Mouse (Mus musculus): ENCODE results near the gene Tmem240. TPM values are rescaled to one million over a fixed set of nuclear protein-coding genes. Genes with fewer than 3 reads are reported as not detected.
A peak's percentile ranks its signal among the peaks of the same experiment; 100 is the strongest.

Tmem240 gene
- polyA plus RNA-seq, 1 experiment from 2014 or later, result 1.1 TPM

DNA sequence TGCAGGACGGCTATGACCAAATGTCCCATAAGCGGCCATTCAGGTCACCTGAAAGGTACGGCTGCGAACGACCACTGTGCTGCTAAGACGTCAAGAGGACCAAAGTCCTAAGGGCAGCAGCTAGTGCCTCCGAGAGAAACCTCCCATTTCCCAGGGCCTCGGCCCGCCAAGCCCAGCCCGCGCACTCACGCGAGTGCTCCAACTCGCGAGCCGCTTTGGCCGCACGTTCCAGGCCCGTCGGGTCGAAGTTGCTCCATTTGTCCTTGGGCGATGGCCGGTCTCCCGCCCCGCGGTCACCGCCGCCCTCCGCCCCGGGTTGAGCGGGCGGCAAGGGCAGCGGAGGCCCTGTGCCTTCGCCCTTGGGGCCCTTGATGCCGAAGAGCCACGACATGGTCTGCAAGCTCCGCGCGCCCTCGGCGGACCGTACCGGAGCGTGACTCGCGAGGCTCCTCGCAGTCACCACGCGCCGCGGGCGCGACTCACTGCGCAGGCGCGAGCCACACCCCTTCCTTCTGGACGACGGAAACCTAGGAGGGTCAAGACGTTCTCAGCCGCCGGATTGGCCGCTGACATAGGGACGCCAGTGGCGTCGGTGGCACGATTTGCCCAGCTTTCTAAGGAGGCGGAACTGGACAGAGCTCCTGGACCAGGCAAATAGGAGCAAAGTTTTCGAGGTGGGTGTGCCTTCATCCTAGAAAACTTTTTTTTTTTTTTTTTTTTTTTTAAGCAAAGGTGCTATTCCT is 26.2 kb downstream of the Tmem240 start, which contains the start of gene Atad3a:
TSS of gene Atad3a (minus strand) at position 481 of the 743 bp plus-strand sequence.
- Histone ChIP-seq H3K27ac (peak within 1 kb of the TSS; percentile 29; the same call in 1 of the 2 replicates), H3K4me2 (replicated peaks) (peak within 1 kb of the TSS; percentile 98), H3K9me3 (no peaks in the 10 kb centered on the region), H3K27me3 (no peaks in the 10 kb centered on the region), H3K36me3 (peaks cover 24% of the 10 kb centered on the region), H3K4me3 (peak within 1 kb of the TSS; percentile 91), H3K9ac (peak within 1 kb of the TSS; percentile 90), H3K4me1 (peaks cover 28% of the 10 kb centered on the region)
- 1% methylated on average over 68 of the region's 68 CpGs for WGBS
- ATAC-seq (ENCODE audit: low FRiP score, low read depth), result peak; percentile 96

DNA sequence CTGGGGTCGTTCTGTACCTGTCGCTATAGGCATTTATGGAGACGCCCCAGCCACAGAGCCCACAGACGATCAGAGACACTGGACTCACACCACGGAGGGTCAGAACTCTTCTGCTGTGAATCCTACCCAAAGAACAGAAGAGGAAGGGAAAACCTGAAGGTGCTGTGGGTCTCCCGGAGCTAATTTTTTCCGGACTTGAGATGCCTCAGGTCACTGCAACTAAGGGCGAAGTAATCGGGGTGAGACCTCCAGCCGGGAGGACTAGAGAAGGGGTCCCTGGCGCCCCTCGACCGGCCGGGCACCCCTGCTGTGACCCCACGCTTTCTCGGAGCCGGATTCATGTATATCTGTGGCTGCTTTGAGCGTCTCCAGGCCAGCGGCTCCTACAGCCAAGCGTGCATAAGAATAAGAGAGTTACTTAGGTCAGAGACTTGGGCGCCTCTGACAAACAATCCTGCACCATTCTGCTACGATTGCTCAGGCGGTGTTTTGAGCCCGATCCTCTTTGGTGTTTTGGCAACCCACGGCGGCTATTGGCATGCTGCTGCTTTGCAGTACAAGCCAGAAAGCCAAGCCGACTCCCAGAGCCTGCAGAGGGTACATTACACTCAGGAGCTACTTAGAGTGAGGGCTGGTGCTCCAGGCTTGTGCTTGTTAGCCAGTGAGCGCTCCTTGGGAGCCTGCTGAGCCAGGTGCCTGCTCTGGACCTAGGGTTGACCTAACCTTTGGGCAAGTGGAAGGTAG is 26.9 kb downstream of the Tmem240 start:
- Histone ChIP-seq H3K27ac (peak overlapping the region; percentile 29; the same call in 1 of the 2 replicates), H3K36me3 (peaks cover 16% of the 10 kb centered on the region), H3K9ac (peak overlapping the region; percentile 90), H3K4me2 (replicated peaks) (peak overlapping the region; percentile 98), H3K4me3 (peak overlapping the region; percentile 91), H3K27me3 (no peaks in the 10 kb centered on the region), H3K4me1 (peaks cover 28% of the 10 kb centered on the region), H3K9me3 (no peaks in the 10 kb centered on the region)
- 3% methylated on average over 28 of the region's 28 CpGs for WGBS
- ATAC-seq (ENCODE audit: low FRiP score, low read depth), result peak; percentile 11; the same call in 1 of the 2 replicates

- WGBS, result 88% methylated on average over 3 of the region's 3 CpGs
- H3K27me3 ChIP-seq, result no peaks in the 10 kb centered on the region
- peak overlapping the region; percentile 98 for H3K4me2 ChIP-seq (replicated peaks)
- H3K4me3 ChIP-seq, result no peak overlapping the region
- H3K9me3 ChIP-seq, result no peaks in the 10 kb centered on the region
- H3K36me3 ChIP-seq, result peaks cover 8% of the 10 kb centered on the region
- no peak overlapping the region for H3K9ac ChIP-seq
- H3K27ac ChIP-seq, result no peak overlapping the region
- ATAC-seq (ENCODE audit: low FRiP score, low read depth), result no peak
- peaks cover 28% of the 10 kb centered on the region for H3K4me1 ChIP-seq
These were observed 27.8 kb downstream of the Tmem240 start for GRCm38 (mm10) chr4:155762357-155762756.

DNA sequence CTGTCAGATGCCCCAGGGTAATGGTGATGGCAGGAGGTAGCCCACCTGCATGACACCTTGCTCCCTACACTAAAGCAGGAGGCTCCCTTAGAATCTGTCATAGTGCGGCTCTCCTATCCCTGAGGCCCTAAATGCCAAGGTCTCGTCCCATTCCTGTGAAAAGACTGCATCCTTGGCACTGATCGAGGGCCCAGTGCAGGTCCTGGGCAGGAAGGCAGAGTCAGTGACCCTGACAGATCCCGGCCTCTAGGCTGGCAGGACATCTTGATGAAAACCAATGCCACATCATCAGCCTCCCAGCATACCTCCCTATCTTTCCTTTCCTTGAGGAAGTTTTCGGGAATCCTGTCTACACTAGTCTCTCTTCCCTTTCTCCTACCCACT is 34.9 kb downstream of the Tmem240 start:
- Histone ChIP-seq H3K4me2 (replicated peaks) (peak overlapping the region; percentile 79), H3K4me3 (peak overlapping the region; percentile 58), H3K36me3 (no peaks in the 10 kb centered on the region), H3K4me1 (peaks cover 25% of the 10 kb centered on the region), H3K27me3 (peaks cover 24% of the 10 kb centered on the region), H3K9ac (peak overlapping the region; percentile 88), H3K9me3 (no peaks in the 10 kb centered on the region), H3K27ac (peak overlapping the region; percentile 78; the same call in 1 of the 2 replicates)
- no peak for ATAC-seq (ENCODE audit: low FRiP score, low read depth)
- WGBS, result 61% methylated on average over 5 of the region's 5 CpGs

DNA sequence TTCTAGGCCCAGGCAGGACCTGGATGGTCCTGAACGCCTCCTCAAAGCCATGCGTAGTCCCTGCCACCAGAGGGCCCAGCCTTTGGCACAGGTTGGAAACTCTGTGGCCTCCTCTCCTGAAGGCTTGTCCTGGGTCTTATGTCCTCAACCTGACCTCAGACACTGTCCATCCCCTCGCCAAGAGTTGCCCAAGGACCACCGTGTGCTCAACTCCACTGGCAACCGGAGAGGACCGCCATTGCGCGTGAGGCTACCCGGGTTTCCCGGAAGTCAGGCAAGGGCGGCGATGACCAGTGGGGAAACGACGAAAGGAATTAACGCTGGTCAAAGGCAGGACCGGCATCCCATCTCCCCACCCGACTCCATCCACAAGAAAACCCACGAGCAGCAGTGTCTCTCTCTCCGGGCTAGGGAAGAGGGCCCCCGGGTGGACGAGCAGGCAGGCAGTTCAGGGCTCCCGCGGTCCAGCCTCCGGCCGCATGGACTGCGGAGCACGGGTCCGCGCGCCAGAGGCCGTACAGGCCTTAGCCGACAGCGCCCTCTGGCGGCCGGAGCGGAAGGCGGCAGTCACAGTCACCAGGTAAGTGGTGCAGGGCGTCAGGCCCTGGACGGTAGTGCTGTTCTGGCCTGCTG is 35.4 kb downstream of the Tmem240 start:
- Histone ChIP-seq H3K9me3 (no peaks in the 10 kb centered on the region), H3K27me3 (peaks cover 24% of the 10 kb centered on the region), H3K9ac (peak overlapping the region; percentile 88), H3K4me3 (peak overlapping the region; percentile 58), H3K27ac (peak overlapping the region; percentile 78), H3K36me3 (no peaks in the 10 kb centered on the region), H3K4me1 (peaks cover 30% of the 10 kb centered on the region), H3K4me2 (replicated peaks) (peak overlapping the region; percentile 79)
- ATAC-seq (ENCODE audit: low FRiP score, low read depth), result peak; percentile 86
- under 1% methylated on average over 39 of the region's 39 CpGs for WGBS

- H3K36me3 ChIP-seq, result no peaks in the 10 kb centered on the region
- H3K9me3 ChIP-seq, result no peaks in the 10 kb centered on the region
- H3K27me3 ChIP-seq, result peaks cover 29% of the 10 kb centered on the region
- peak overlapping the region; percentile 88 for H3K9ac ChIP-seq
- ATAC-seq (ENCODE audit: low FRiP score, low read depth), result peak; percentile 3; the same call in 1 of the 2 replicates
- H3K4me2 ChIP-seq (replicated peaks), result peak overlapping the region; percentile 79
- peak overlapping the region; percentile 58 for H3K4me3 ChIP-seq
- H3K4me1 ChIP-seq, result peaks cover 35% of the 10 kb centered on the region
- WGBS, result 42% methylated on average over 24 of the region's 24 CpGs
- no peak overlapping the region for H3K27ac ChIP-seq
These were observed 36.0 kb downstream of the Tmem240 start for GRCm38 (mm10) chr4:155770626-155771025.

- Histone ChIP-seq H3K27me3 (peaks cover 32% of the 10 kb centered on the region), H3K9me3 (no peaks in the 10 kb centered on the region), H3K4me1 (peaks cover 35% of the 10 kb centered on the region), H3K27ac (no peak overlapping the region), H3K4me3 (no peak overlapping the region), H3K36me3 (no peaks in the 10 kb centered on the region), H3K9ac (no peak overlapping the region), H3K4me2 (replicated peaks) (no peak overlapping the region)
- WGBS, result 85% methylated on average over 2 of the region's 2 CpGs
- no peak for ATAC-seq (ENCODE audit: low FRiP score, low read depth)
These were observed 37.1 kb downstream of the Tmem240 start for GRCm38 (mm10) chr4:155771706-155772105.

DNA sequence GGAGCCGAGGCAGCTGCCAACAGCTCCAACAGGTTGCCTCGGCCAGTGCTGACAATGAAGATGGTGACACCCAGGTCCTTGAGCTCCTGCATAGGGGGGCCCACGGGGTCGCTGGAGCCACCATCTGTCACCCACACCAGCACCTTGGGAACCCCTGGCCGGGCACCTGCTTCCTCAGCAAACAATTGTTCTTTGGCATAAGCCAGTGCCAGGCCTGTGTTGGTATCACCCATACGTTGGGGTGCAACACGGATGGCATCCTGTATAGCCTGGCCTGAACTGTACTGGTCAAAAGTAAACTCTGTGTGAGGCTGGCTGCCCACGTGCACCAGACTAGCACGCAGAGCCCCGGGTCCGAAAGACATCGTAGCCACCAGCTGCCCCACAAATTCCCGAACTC is 38.2 kb downstream of the Tmem240 start:
- 88% methylated on average over 13 of the region's 13 CpGs for WGBS
- peaks cover 32% of the 10 kb centered on the region for H3K27me3 ChIP-seq

DNA sequence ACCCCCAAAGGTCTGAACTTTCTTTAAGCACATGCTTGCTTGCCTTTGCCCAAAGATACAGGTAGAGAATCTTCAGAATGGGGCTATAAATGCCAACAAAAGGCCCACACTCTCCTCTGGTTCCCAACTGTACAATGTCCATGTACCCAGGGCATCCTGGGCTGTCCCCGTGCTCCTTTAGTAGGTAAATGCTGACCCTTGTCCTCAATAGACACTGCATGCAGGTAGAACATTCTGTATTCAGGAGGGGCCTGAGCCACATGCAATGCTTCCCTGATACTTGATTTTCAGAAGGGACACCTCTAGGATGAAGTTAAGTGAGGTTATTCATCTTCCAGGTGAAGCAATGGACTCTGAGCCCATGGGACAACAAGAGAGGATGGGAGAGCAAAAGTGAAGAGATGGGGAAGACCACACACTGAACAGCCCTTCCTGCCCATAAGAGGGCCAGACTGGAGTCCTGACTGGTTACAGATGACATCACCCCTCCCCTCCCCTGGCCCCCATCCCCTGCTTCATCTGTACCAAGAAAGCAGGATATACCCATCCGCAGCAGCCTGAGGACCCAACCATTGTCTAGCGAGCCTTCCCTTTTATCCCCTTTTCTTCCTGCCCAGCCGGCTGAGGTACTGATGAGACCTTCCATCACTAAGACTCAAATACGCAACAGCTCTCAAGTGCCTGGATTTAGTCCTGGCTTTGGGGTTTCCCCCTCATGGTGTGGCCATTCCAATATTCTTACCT is 38.9 kb downstream of the Tmem240 start:
- Histone ChIP-seq H3K27ac (no peak overlapping the region), H3K4me2 (replicated peaks) (peak overlapping the region; percentile 85), H3K36me3 (no peaks in the 10 kb centered on the region), H3K9ac (peak overlapping the region; percentile 61), H3K4me1 (peaks cover 35% of the 10 kb centered on the region), H3K27me3 (peaks cover 32% of the 10 kb centered on the region), H3K4me3 (peak overlapping the region; percentile 46), H3K9me3 (no peaks in the 10 kb centered on the region)
- no peak for ATAC-seq (ENCODE audit: low FRiP score, low read depth)
- WGBS, result 36% methylated on average over 5 of the region's 5 CpGs

More for the DNA sequence above, 38.2 kb downstream of the Tmem240 start:
- Histone ChIP-seq H3K4me2 (replicated peaks) (no peak overlapping the region), H3K4me3 (no peak overlapping the region), H3K27ac (no peak overlapping the region), H3K9ac (0 out of 2 replicates have a peak overlapping the region, but pooled peaks have one; percentile 19), H3K36me3 (no peaks in the 10 kb centered on the region), H3K9me3 (no peaks in the 10 kb centered on the region), H3K4me1 (peaks cover 35% of the 10 kb centered on the region)
- ATAC-seq (ENCODE audit: low FRiP score, low read depth), result no peak

GRCm38 (mm10) chr4:155774280-155774754 is 39.7 kb downstream of the Tmem240 start, which contains the start of gene Vwa1:
Gene Vwa1 (minus strand): TSS chr4:155774698.
- Histone ChIP-seq H3K36me3 (no peaks in the 10 kb centered on the region), H3K4me3 (peak within 1 kb of the TSS; percentile 46), H3K4me2 (replicated peaks) (peak within 1 kb of the TSS; percentile 85), H3K9ac (peak within 1 kb of the TSS; percentile 61), H3K27ac (peak within 1 kb of the TSS; percentile 17; the same call in 1 of the 2 replicates), H3K4me1 (peaks cover 33% of the 10 kb centered on the region), H3K9me3 (no peaks in the 10 kb centered on the region), H3K27me3 (peaks cover 32% of the 10 kb centered on the region)
- WGBS, result under 1% methylated on average over 35 of the region's 35 CpGs
- ATAC-seq (ENCODE audit: low FRiP score, low read depth), result peak; percentile 77

Measured in limb, embryonic 13.5 days (tissue).